Mouse (Mus musculus): ENCODE results near the gene Olfr769. TPM values are rescaled to one million over a fixed set of nuclear protein-coding genes. Genes with fewer than 3 reads are reported as not detected.
"Not testable (repeated sequence)": the region's sequence is repeated elsewhere in the genome, so short reads cannot be mapped to it uniquely, and the experiment has no call there.

Olfr769 gene
- not detected in 2 replicates for polyA plus RNA-seq (2014; fragmentation: Nextera tagmentation; extraction: Ambion mirVana)

GRCm38 (mm10) chr10:129117761-129118160, at the start of gene Olfr769:
Gene Olfr769, minus strand, starts transcription at chr10:129117861.
- 86% methylated on average over 2 of the region's 2 CpGs for WGBS
- DNase-seq (ENCODE audit: low spot score) = no peak
- Histone ChIP-seq H3K36me3 (ENCODE audit: control insufficient read depth, insufficient read depth, low read length) (no peaks in the 10 kb centered on the region), H3K27me3 (ENCODE audit: control insufficient read depth, insufficient read depth, low read length) (no peaks in the 10 kb centered on the region), H3K9me3 (ENCODE audit: control insufficient read depth, low read length) (no peaks in the 10 kb centered on the region), H3K4me1 (ENCODE audit: control insufficient read depth, insufficient read depth, low read length) (no peaks in the 10 kb centered on the region), H3K27ac (ENCODE audit: low read depth, low read length) (no peak within 1 kb of the TSS), H3K4me2 (ENCODE audit: low read depth) (no peak within 1 kb of the TSS), H3K4me3 (ENCODE audit: low read depth, low read length) (no peak within 1 kb of the TSS), H3K9ac (ENCODE audit: low read length) (no peak within 1 kb of the TSS)
- ATAC-seq (ENCODE audit: insufficient read depth, low FRiP score, low TSS enrichment) = no peak

GRCm38 (mm10) chr10:129164651-129165050, 47.0 kb upstream of the Olfr769 start, which contains the start of gene Olfr771:
Gene Olfr771, minus strand, starts transcription at chr10:129164751.
- no peaks in the 10 kb centered on the region for H3K9me3 ChIP-seq (ENCODE audit: control insufficient read depth, low read length)
- H3K4me2 ChIP-seq (ENCODE audit: low read depth) = no peak within 1 kb of the TSS
- WGBS = 80% methylated on average over 1 of the region's 1 CpGs
- no peak within 1 kb of the TSS for H3K27ac ChIP-seq (ENCODE audit: low read depth, low read length)
- no peaks in the 10 kb centered on the region for H3K27me3 ChIP-seq (ENCODE audit: control insufficient read depth, insufficient read depth, low read length)
- ATAC-seq (ENCODE audit: insufficient read depth, low FRiP score, low TSS enrichment) = no peak
- no peak within 1 kb of the TSS for H3K4me3 ChIP-seq (ENCODE audit: low read depth, low read length)
- DNase-seq (ENCODE audit: low spot score) = no peak
- H3K9ac ChIP-seq (ENCODE audit: low read length) = no peak within 1 kb of the TSS
- no peaks in the 10 kb centered on the region for H3K36me3 ChIP-seq (ENCODE audit: control insufficient read depth, insufficient read depth, low read length)
- H3K4me1 ChIP-seq (ENCODE audit: control insufficient read depth, insufficient read depth, low read length) = no peaks in the 10 kb centered on the region

- no peak for DNase-seq (ENCODE audit: low spot score)
- ATAC-seq (ENCODE audit: insufficient read depth, low FRiP score, low TSS enrichment) = no peak
These were observed 21.2 kb upstream of the Olfr769 start, which contains the start of gene Olfr770 for GRCm38 (mm10) chr10:129138898-129139297. Gene Olfr770, minus strand, starts transcription at chr10:129138998.

GRCm38 (mm10) chr10:129115146-129115545, 2.5 kb downstream of the Olfr769 start:
- Histone ChIP-seq H3K27ac (ENCODE audit: low read depth, low read length) (no peak overlapping the region), H3K4me1 (ENCODE audit: control insufficient read depth, insufficient read depth, low read length) (no peaks in the 10 kb centered on the region), H3K9ac (ENCODE audit: low read length) (no peak overlapping the region), H3K9me3 (ENCODE audit: control insufficient read depth, low read length) (no peaks in the 10 kb centered on the region), H3K36me3 (ENCODE audit: control insufficient read depth, insufficient read depth, low read length) (no peaks in the 10 kb centered on the region), H3K4me2 (ENCODE audit: low read depth) (no peak overlapping the region), H3K27me3 (ENCODE audit: control insufficient read depth, insufficient read depth, low read length) (no peaks in the 10 kb centered on the region), H3K4me3 (ENCODE audit: low read depth, low read length) (no peak overlapping the region)
- no peak for ATAC-seq (ENCODE audit: insufficient read depth, low FRiP score, low TSS enrichment)
- no peak for DNase-seq (ENCODE audit: low spot score)
- 91% methylated on average over 3 of the region's 3 CpGs for WGBS

More at GRCm38 (mm10) chr10:129138898-129139297, 21.2 kb upstream of the Olfr769 start, which contains the start of gene Olfr770:
- H3K4me2 ChIP-seq (ENCODE audit: low read depth) = no peak within 1 kb of the TSS
- no peaks in the 10 kb centered on the region for H3K36me3 ChIP-seq (ENCODE audit: control insufficient read depth, insufficient read depth, low read length)
- H3K27ac ChIP-seq (ENCODE audit: low read depth, low read length) = no peak within 1 kb of the TSS
- H3K4me3 ChIP-seq (ENCODE audit: low read depth, low read length) = no peak within 1 kb of the TSS
- 90% methylated on average over 2 of the region's 2 CpGs for WGBS
- H3K9ac ChIP-seq (ENCODE audit: low read length) = no peak within 1 kb of the TSS
- no peaks in the 10 kb centered on the region for H3K9me3 ChIP-seq (ENCODE audit: control insufficient read depth, low read length)
- H3K4me1 ChIP-seq (ENCODE audit: control insufficient read depth, insufficient read depth, low read length) = no peaks in the 10 kb centered on the region
- no peaks in the 10 kb centered on the region for H3K27me3 ChIP-seq (ENCODE audit: control insufficient read depth, insufficient read depth, low read length)

GRCm38 (mm10) chr10:129101231-129101630, 16.4 kb downstream of the Olfr769 start:
- Histone ChIP-seq H3K4me3 (ENCODE audit: low read depth, low read length) (no peak overlapping the region), H3K9ac (ENCODE audit: low read length) (no peak overlapping the region), H3K4me1 (ENCODE audit: control insufficient read depth, insufficient read depth, low read length) (no peaks in the 10 kb centered on the region), H3K4me2 (ENCODE audit: low read depth) (no peak overlapping the region), H3K9me3 (ENCODE audit: control insufficient read depth, low read length) (no peaks in the 10 kb centered on the region), H3K27me3 (ENCODE audit: control insufficient read depth, insufficient read depth, low read length) (no peaks in the 10 kb centered on the region), H3K36me3 (ENCODE audit: control insufficient read depth, insufficient read depth, low read length) (no peaks in the 10 kb centered on the region), H3K27ac (ENCODE audit: low read depth, low read length) (no peak overlapping the region)
- no peak for ATAC-seq (ENCODE audit: insufficient read depth, low FRiP score, low TSS enrichment)
- WGBS = 52% methylated on average over 3 of the region's 3 CpGs
- DNase-seq (ENCODE audit: low spot score) = no peak

DNA sequence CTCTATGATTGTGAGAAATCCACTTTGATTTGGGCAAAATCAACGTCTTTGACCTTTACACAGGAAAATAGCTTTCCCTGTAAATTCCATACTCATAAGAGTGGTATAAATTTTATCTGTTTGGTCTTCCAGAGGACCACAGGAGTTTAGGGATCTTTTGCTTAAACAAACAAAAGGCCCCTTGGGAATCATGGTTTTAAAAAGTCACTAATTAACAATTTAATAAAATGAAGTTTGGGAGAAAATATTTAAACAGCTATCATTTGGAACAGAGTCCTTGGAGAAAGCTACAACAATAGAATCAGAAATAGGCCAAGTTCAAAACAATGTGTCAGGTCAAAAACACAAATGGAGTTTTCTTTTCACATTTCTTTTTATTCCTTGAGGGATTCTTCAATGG, 18.4 kb downstream of the Olfr769 start, which contains the start of gene Olfr768:
Gene Olfr768 (minus strand): TSS at position 101 of the 400 bp plus-strand sequence.
- no peaks in the 10 kb centered on the region for H3K27me3 ChIP-seq (ENCODE audit: control insufficient read depth, insufficient read depth, low read length)
- no peak within 1 kb of the TSS for H3K27ac ChIP-seq (ENCODE audit: low read depth, low read length)
- ATAC-seq (ENCODE audit: insufficient read depth, low FRiP score, low TSS enrichment) = no peak
- H3K36me3 ChIP-seq (ENCODE audit: control insufficient read depth, insufficient read depth, low read length) = no peaks in the 10 kb centered on the region
- H3K4me2 ChIP-seq (ENCODE audit: low read depth) = no peak within 1 kb of the TSS
- no peaks in the 10 kb centered on the region for H3K4me1 ChIP-seq (ENCODE audit: control insufficient read depth, insufficient read depth, low read length)
- no peak within 1 kb of the TSS for H3K4me3 ChIP-seq (ENCODE audit: low read depth, low read length)
- 79% methylated on average over 1 of the region's 1 CpGs for WGBS
- H3K9me3 ChIP-seq (ENCODE audit: control insufficient read depth, low read length) = no peaks in the 10 kb centered on the region
- DNase-seq (ENCODE audit: low spot score) = no peak
- no peak within 1 kb of the TSS for H3K9ac ChIP-seq (ENCODE audit: low read length)

GRCm38 (mm10) chr10:129082810-129083209, 34.9 kb downstream of the Olfr769 start, which contains the start of gene Olfr767:
Gene Olfr767, minus strand, starts transcription at chr10:129082910.
- H3K9me3 ChIP-seq (ENCODE audit: control insufficient read depth, low read length); DNase-seq (ENCODE audit: low spot score); ATAC-seq (ENCODE audit: insufficient read depth, low FRiP score, low TSS enrichment); H3K9ac ChIP-seq (ENCODE audit: low read length); H3K27me3 ChIP-seq (ENCODE audit: control insufficient read depth, insufficient read depth, low read length); H3K36me3 ChIP-seq (ENCODE audit: control insufficient read depth, insufficient read depth, low read length); H3K27ac ChIP-seq (ENCODE audit: low read depth, low read length); H3K4me1 ChIP-seq (ENCODE audit: control insufficient read depth, insufficient read depth, low read length); H3K4me3 ChIP-seq (ENCODE audit: low read depth, low read length); H3K4me2 ChIP-seq (ENCODE audit: low read depth): not testable (repeated sequence)

DNA sequence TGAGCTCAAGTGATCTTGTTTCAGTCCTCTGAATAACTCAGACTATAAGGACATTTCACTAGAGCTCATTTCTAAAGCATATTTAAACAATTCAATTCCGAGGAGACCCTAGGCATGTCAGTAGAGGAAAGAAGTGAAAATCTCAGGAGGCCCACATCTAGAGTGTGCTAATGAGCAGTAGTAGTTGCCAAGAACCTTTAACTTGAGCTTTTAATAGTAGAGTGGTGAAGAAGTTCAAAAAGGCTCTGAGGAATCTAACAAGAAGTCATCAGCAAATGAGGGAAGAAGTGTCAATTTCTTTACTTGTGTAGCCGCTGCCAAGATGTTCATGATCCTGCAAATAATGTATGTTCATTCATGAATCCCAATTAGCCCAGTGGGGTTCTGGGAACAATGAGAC, 48.8 kb downstream of the Olfr769 start, which contains the start of gene Olfr766-ps1:
Gene Olfr766-ps1 (minus strand): TSS at position 101 of the 400 bp plus-strand sequence.
- no peak for DNase-seq (ENCODE audit: low spot score)
- WGBS = 92% methylated on average over 2 of the region's 2 CpGs
- no peaks in the 10 kb centered on the region for H3K27me3 ChIP-seq (ENCODE audit: control insufficient read depth, insufficient read depth, low read length)

More for the DNA sequence above, 48.8 kb downstream of the Olfr769 start, which contains the start of gene Olfr766-ps1:
- ATAC-seq (ENCODE audit: insufficient read depth, low FRiP score, low TSS enrichment) = no peak
- Histone ChIP-seq H3K9me3 (ENCODE audit: control insufficient read depth, low read length) (no peaks in the 10 kb centered on the region), H3K4me1 (ENCODE audit: control insufficient read depth, insufficient read depth, low read length) (no peaks in the 10 kb centered on the region), H3K4me2 (ENCODE audit: low read depth) (no peak within 1 kb of the TSS), H3K9ac (ENCODE audit: low read length) (no peak within 1 kb of the TSS), H3K4me3 (ENCODE audit: low read depth, low read length) (no peak within 1 kb of the TSS), H3K36me3 (ENCODE audit: control insufficient read depth, insufficient read depth, low read length) (no peaks in the 10 kb centered on the region), H3K27ac (ENCODE audit: low read depth, low read length) (no peak within 1 kb of the TSS)

Data from neural tube, embryonic 11.5 days (tissue).